Mouse (Mus musculus) midbrain, embryonic 16.5 days (tissue): ENCODE results near the gene Rgp1. TPM values are rescaled to one million over a fixed set of nuclear protein-coding genes. Genes with fewer than 3 reads are reported as not detected.
A peak's percentile ranks its signal among the peaks of the same experiment; 100 is the strongest.
"Not testable (repeated sequence)": the region's sequence is repeated elsewhere in the genome, so short reads cannot be mapped to it uniquely, and the experiment has no call there.

Experiments
- ATAC-seq: fragments of 200-750 bp; cut with Nextera tagmentation; 2 replicates; pipeline ENCODE4 v1.8.0; 2017; ENCODE audit warnings: moderate TSS enrichment
- H3K27ac ChIP-seq: fragments of 300-500 bp; sonication (generic); 2 replicates; pipeline ENCODE4 v1.5.1; 2014; ENCODE audit warnings: mild to moderate bottlenecking, low read length, mixed read lengths
- H3K27me3 ChIP-seq: fragments of 300-500 bp; sonication (generic); 2 replicates; pipeline ENCODE4 v1.6.1; 2014; ENCODE audit warnings: low read depth, low read length, mixed read lengths; ENCODE audit not compliant: control insufficient read depth, insufficient read depth
- H3K36me3 ChIP-seq: fragments of 300-500 bp; sonication (generic); 2 replicates; pipeline ENCODE4 v1.6.1; 2014; ENCODE audit warnings: mild to moderate bottlenecking, low read length, moderate library complexity, mixed read lengths; ENCODE audit not compliant: control insufficient read depth, insufficient read depth
- H3K4me1 ChIP-seq: fragments of 300-500 bp; sonication (generic); 2 replicates; pipeline ENCODE4 v1.6.1; 2014; ENCODE audit warnings: mild to moderate bottlenecking, low read length, mixed read lengths; ENCODE audit not compliant: control insufficient read depth, insufficient read depth
- H3K4me2 ChIP-seq: fragments of 300-500 bp; sonication (generic); 2 replicates; pipeline ENCODE4 v1.6.1; 2014; ENCODE audit warnings: mild to moderate bottlenecking, low read length, mixed read lengths
- H3K4me3 ChIP-seq: fragments of 300-500 bp; sonication (generic); 2 replicates; pipeline ENCODE4 v1.5.1; 2014; ENCODE audit warnings: low read depth, mild to moderate bottlenecking, low read length, moderate library complexity, mixed read lengths
- H3K9ac ChIP-seq: fragments of 300-500 bp; sonication (generic); 2 replicates; pipeline ENCODE4 v1.6.1; 2014; ENCODE audit warnings: low read depth, low read length, mixed read lengths
- H3K9me3 ChIP-seq: fragments of 300-500 bp; sonication (generic); replicated peaks from 2 replicates; pipeline ENCODE4 v1.6.1; 2014; ENCODE audit warnings: mild to moderate bottlenecking, low read length, mixed read lengths; ENCODE audit not compliant: control insufficient read depth, poor library complexity, severe bottlenecking
- WGBS: fragments of 180-500 bp; shearing (Covaris S2); extraction: QIAGEN DNeasy Blood & Tissue Kit; methylation state at CpG from one replicate; pipeline ENCODE4 v1.1.7; 2014; 5-methylcytosine and 5-hydroxymethylcytosine counted together
- polyA plus RNA-seq: library from polyadenylated mRNA; unstranded; fragments of >200 nt; fragmentation: Nextera tagmentation; extraction: Ambion mirVana; gene quantifications from 2 replicates; pipeline ENCODE4 v1.2.1, GENCODE M21; 2015

Rgp1 gene
- polyA plus RNA-seq, 1 experiment from 2014 or later, result 15.2 TPM

- no peak for ATAC-seq
- Histone ChIP-seq H3K9me3 (no peaks in the 10 kb centered on the region), H3K36me3 (peaks cover 83% of the 10 kb centered on the region), H3K4me2 (no peak overlapping the region), H3K27ac (no peak overlapping the region), H3K4me1 (no peaks in the 10 kb centered on the region), H3K9ac (no peak overlapping the region), H3K27me3 (no peaks in the 10 kb centered on the region), H3K4me3 (no peak overlapping the region)
- 94% methylated on average over 12 of the region's 12 CpGs for WGBS
These were observed 29.5 kb upstream of the Rgp1 start for GRCm38 (mm10) chr4:43549055-43549454.

GRCm38 (mm10) chr4:43551854-43552253 lies 26.7 kb upstream of the Rgp1 start:
- H3K4me1 ChIP-seq, H3K27me3 ChIP-seq, H3K9me3 ChIP-seq, H3K4me3 ChIP-seq, H3K9ac ChIP-seq, H3K4me2 ChIP-seq, H3K27ac ChIP-seq, ATAC-seq: not testable (repeated sequence)
- peaks cover 73% of the 10 kb centered on the region for H3K36me3 ChIP-seq
- WGBS, result 92% methylated on average over 6 of the region's 6 CpGs

GRCm38 (mm10) chr4:43552437-43552836 lies 26.1 kb upstream of the Rgp1 start:
- Histone ChIP-seq H3K9me3 (no peaks in the 10 kb centered on the region), H3K4me2 (no peak overlapping the region), H3K4me1 (no peaks in the 10 kb centered on the region), H3K9ac (no peak overlapping the region), H3K36me3 (peaks cover 67% of the 10 kb centered on the region), H3K27ac (no peak overlapping the region), H3K27me3 (no peaks in the 10 kb centered on the region), H3K4me3 (no peak overlapping the region)
- 95% methylated on average over 5 of the region's 5 CpGs for WGBS
- ATAC-seq, result no peak

- Histone ChIP-seq H3K9me3 (no peaks in the 10 kb centered on the region), H3K9ac (no peak overlapping the region), H3K36me3 (peaks cover 54% of the 10 kb centered on the region), H3K4me1 (peaks cover 10% of the 10 kb centered on the region), H3K4me2 (no peak overlapping the region), H3K4me3 (no peak overlapping the region), H3K27me3 (no peaks in the 10 kb centered on the region), H3K27ac (no peak overlapping the region)
- ATAC-seq, result no peak
These were observed 24.6 kb upstream of the Rgp1 start for GRCm38 (mm10) chr4:43553891-43554290.

- H3K27ac ChIP-seq, result no peak overlapping the region
- WGBS, result 93% methylated on average over 7 of the region's 7 CpGs
- no peak for ATAC-seq
- H3K9ac ChIP-seq, result no peak overlapping the region
- no peak overlapping the region for H3K4me2 ChIP-seq
- no peaks in the 10 kb centered on the region for H3K27me3 ChIP-seq
- peaks cover 37% of the 10 kb centered on the region for H3K36me3 ChIP-seq
- H3K4me3 ChIP-seq, result no peak overlapping the region
- H3K4me1 ChIP-seq, result peaks cover 26% of the 10 kb centered on the region
- H3K9me3 ChIP-seq, result no peaks in the 10 kb centered on the region
These were observed 22.6 kb upstream of the Rgp1 start for GRCm38 (mm10) chr4:43555926-43556325.

GRCm38 (mm10) chr4:43558028-43558630 lies 20.4 kb upstream of the Rgp1 start:
- Histone ChIP-seq H3K9me3 (no peaks in the 10 kb centered on the region), H3K4me1 (peaks cover 33% of the 10 kb centered on the region), H3K36me3 (peaks cover 22% of the 10 kb centered on the region), H3K4me3 (no peak overlapping the region), H3K9ac (no peak overlapping the region), H3K27me3 (no peaks in the 10 kb centered on the region), H3K27ac (no peak overlapping the region), H3K4me2 (no peak overlapping the region)
- 69% methylated on average over 5 of the region's 5 CpGs for WGBS
- ATAC-seq, result no peak

GRCm38 (mm10) chr4:43558631-43559356 lies 19.7 kb upstream of the Rgp1 start:
- no peaks in the 10 kb centered on the region for H3K27me3 ChIP-seq
- no peak for ATAC-seq
- H3K4me1 ChIP-seq, result peaks cover 40% of the 10 kb centered on the region
- no peak overlapping the region for H3K4me2 ChIP-seq
- WGBS, result 39% methylated on average over 13 of the region's 13 CpGs
- H3K9ac ChIP-seq, result 0 out of 2 replicates have a peak overlapping the region, but pooled peaks have one; percentile 35
- H3K4me3 ChIP-seq, result no peak overlapping the region
- H3K9me3 ChIP-seq, result no peaks in the 10 kb centered on the region
- H3K36me3 ChIP-seq, result peaks cover 16% of the 10 kb centered on the region
- no peak overlapping the region for H3K27ac ChIP-seq

- Histone ChIP-seq H3K27me3 (no peaks in the 10 kb centered on the region), H3K9me3 (no peaks in the 10 kb centered on the region), H3K27ac (no peak overlapping the region), H3K4me2 (peak overlapping the region; percentile 6; the same call in 1 of the 2 replicates), H3K36me3 (peaks cover 10% of the 10 kb centered on the region), H3K4me1 (peaks cover 45% of the 10 kb centered on the region), H3K4me3 (no peak overlapping the region), H3K9ac (no peak overlapping the region; the same call in 1 of the 2 replicates)
- WGBS, result 85% methylated on average over 13 of the region's 13 CpGs
- no peak for ATAC-seq
These were observed 18.8 kb upstream of the Rgp1 start for GRCm38 (mm10) chr4:43559519-43560242.

GRCm38 (mm10) chr4:43560243-43560611 lies 18.3 kb upstream of the Rgp1 start:
- Histone ChIP-seq H3K4me1 (peaks cover 45% of the 10 kb centered on the region), H3K4me3 (no peak overlapping the region), H3K9ac (no peak overlapping the region; the same call in 1 of the 2 replicates)

More at GRCm38 (mm10) chr4:43560243-43560611, 18.3 kb upstream of the Rgp1 start:
- Histone ChIP-seq H3K27me3 (no peaks in the 10 kb centered on the region), H3K36me3 (peaks cover 7% of the 10 kb centered on the region), H3K27ac (no peak overlapping the region), H3K4me2 (peak overlapping the region; percentile 77; the same call in 1 of the 2 replicates), H3K9me3 (no peaks in the 10 kb centered on the region)
- WGBS, result 51% methylated on average over 6 of the region's 6 CpGs
- no peak for ATAC-seq
